Mouse (Mus musculus) small intestine, adult 2 months (tissue): ENCODE results near the gene Ier5l. TPM values are rescaled to one million over a fixed set of nuclear protein-coding genes. Genes with fewer than 3 reads are reported as not detected.

Source experiments
- H3K27ac ChIP-seq: fragments of 200-500 bp; 2 replicates; pipeline ENCODE4 v1.5.1; 2012; ENCODE audit warnings: low read depth, low read length, control low read depth, inconsistent platforms; ENCODE audit not compliant: insufficient read depth
- H3K27me3 ChIP-seq: fragments of 200-500 bp; 2 replicates; pipeline ENCODE4 v1.6.1; 2012; ENCODE audit warnings: mild to moderate bottlenecking, moderate library complexity, low read length, inconsistent platforms; ENCODE audit not compliant: control insufficient read depth, insufficient read depth
- H3K36me3 ChIP-seq: fragments of 200-500 bp; 2 replicates; pipeline ENCODE4 v1.6.1; 2012; ENCODE audit warnings: mild to moderate bottlenecking, low read length, control low read depth, inconsistent platforms; ENCODE audit not compliant: control insufficient read depth, insufficient read depth
- H3K4me1 ChIP-seq: fragments of 200-500 bp; 2 replicates; pipeline ENCODE4 v1.6.1; 2012; ENCODE audit warnings: low read length, inconsistent platforms, mixed read lengths; ENCODE audit not compliant: control insufficient read depth, insufficient read depth, insufficient read length
- H3K4me3 ChIP-seq: fragments of 200-500 bp; 2 replicates; pipeline ENCODE4 v1.5.1; 2012; ENCODE audit warnings: low read depth, mild to moderate bottlenecking, control low read depth, inconsistent platforms, low read length, moderate library complexity
- CTCF ChIP-seq: fragments of 200-500 bp; IDR thresholded peaks from 2 replicates; pipeline ENCODE4 v1.5.1; 2012; ENCODE audit warnings: low read depth, mild to moderate bottlenecking, control low read depth, inconsistent platforms, low read length, moderate library complexity, mixed read lengths; ENCODE audit not compliant: insufficient replicate concordance, insufficient read length; ENCODE audit errors: extremely low read depth
- POLR2A ChIP-seq: fragments of 200-500 bp; IDR thresholded peaks from 2 replicates; pipeline ENCODE4 v1.6.1; 2012; ENCODE audit warnings: low read depth, mild to moderate bottlenecking, control low read depth, inconsistent platforms, low read length, moderate library complexity
- WGBS: fragments of 180-500 bp; shearing (Covaris S2); methylation state at CpG from one replicate; pipeline ENCODE4 v1.1.7; 2018; 5-methylcytosine and 5-hydroxymethylcytosine counted together
- polyA plus RNA-seq: library from polyadenylated mRNA; depleted of rRNA; stranded (reverse); fragments of >200 nt; gene quantifications from 2 replicates; pipeline ENCODE4 v1.2.3, GENCODE M21; 2012

Gene Ier5l
- polyA plus RNA-seq, 1 experiment = 13.4 TPM

GRCm38 (mm10) chr2:30441518-30442497 is 32.2 kb downstream of the Ier5l start:
- TF ChIP-seq POLR2A = no peak
- no peak for TF ChIP-seq CTCF
- H3K4me1 ChIP-seq = peaks cover 18% of the 10 kb centered on the region
- H3K36me3 ChIP-seq = peaks cover 50% of the 10 kb centered on the region
- no peaks in the 10 kb centered on the region for H3K27me3 ChIP-seq
- WGBS = 46% methylated on average over 15 of the region's 15 CpGs
- H3K4me3 ChIP-seq = peak overlapping the region; percentile 54
- H3K27ac ChIP-seq = peak overlapping the region; percentile 95

DNA sequence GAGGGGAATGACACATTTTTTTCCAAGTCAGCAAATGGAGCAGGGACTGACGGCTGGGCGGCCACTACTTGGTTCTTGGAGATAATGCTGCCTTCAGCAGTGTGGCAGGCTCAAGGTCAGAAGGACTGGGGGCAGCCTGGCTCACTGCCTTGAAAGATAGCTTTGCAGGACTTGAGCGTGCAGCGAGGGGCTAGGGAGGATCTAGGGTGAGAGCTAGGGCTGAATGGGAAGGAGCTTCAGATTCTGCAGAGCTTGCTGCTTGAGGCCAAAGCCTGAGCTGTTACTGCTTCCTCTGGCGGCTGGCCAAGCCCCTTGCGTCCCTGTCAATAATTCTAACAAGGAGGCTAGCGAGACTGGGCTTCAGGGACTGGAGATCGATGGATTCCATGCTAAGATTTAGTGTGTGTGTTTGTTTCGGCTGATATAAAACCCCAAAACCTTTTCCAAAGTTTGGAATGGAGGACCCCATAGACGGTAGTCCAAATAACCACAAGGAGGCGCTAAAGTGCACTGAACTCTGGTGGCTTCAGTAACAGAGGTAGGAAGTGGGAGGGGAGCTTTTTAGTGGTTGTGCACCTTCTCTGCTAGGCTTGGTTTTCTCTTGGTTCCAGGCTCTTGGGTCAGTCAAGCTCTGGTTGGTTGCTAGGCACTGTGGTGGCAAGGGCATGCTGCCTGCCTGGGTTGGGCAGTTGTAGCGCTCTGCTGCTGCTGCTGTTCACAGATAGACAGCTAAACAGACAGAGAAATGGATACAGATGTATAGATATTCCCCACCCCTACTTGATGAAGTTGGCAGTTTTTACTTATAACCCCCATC is 33.1 kb downstream of the Ier5l start:
- H3K27me3 ChIP-seq = no peaks in the 10 kb centered on the region
- H3K27ac ChIP-seq = peak overlapping the region; percentile 95
- peak; percentile 43; the same call in 1 of the 2 replicates for TF ChIP-seq CTCF
- TF ChIP-seq POLR2A = no peak
- H3K4me1 ChIP-seq = peaks cover 21% of the 10 kb centered on the region
- H3K36me3 ChIP-seq = peaks cover 45% of the 10 kb centered on the region
- WGBS = 33% methylated on average over 12 of the region's 12 CpGs
- no peak overlapping the region for H3K4me3 ChIP-seq

DNA sequence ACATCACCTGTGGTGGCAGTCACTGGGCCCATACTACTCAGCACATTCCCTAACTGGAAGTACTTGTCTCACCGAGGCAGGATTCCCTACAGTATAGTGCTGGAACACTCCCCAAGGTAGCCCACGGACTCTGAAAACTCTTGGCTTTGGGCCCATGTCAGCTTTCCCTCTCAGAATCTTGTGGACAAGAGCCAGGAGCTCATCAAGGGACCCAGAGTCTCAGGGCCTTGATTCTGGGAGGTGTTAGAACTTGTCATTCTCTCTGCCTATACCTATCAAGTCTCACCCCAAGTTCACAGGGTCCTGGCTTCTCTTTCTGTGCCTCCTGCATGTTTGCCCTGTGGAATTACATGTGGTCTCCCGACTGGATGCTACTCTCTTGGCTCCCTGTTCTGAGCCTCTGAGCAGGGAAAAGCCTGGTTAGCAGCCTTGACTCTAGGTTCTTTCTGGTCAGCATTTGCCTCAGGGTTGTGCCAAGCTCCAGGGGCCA is 33.8 kb downstream of the Ier5l start:
- 44% methylated on average over 3 of the region's 3 CpGs for WGBS
- Histone ChIP-seq H3K27ac (peak overlapping the region; percentile 95), H3K36me3 (peaks cover 44% of the 10 kb centered on the region), H3K4me3 (no peak overlapping the region), H3K4me1 (peaks cover 20% of the 10 kb centered on the region), H3K27me3 (no peaks in the 10 kb centered on the region)
- TF ChIP-seq CTCF (no peak), POLR2A (no peak)

- H3K4me1 ChIP-seq = peaks cover 20% of the 10 kb centered on the region
- H3K27ac ChIP-seq = no peak overlapping the region
- no peak for TF ChIP-seq CTCF
- no peak for TF ChIP-seq POLR2A
- no peak overlapping the region for H3K4me3 ChIP-seq
- H3K36me3 ChIP-seq = peaks cover 42% of the 10 kb centered on the region
- no peaks in the 10 kb centered on the region for H3K27me3 ChIP-seq
- WGBS = 96% methylated on average over 6 of the region's 6 CpGs
These were observed 34.4 kb downstream of the Ier5l start for GRCm38 (mm10) chr2:30439631-30440030.

- H3K36me3 ChIP-seq = peaks cover 41% of the 10 kb centered on the region
- peaks cover 20% of the 10 kb centered on the region for H3K4me1 ChIP-seq
- H3K4me3 ChIP-seq = no peak overlapping the region
- WGBS = 92% methylated on average over 4 of the region's 4 CpGs
- TF ChIP-seq POLR2A (no peak), CTCF (no peak)
- no peaks in the 10 kb centered on the region for H3K27me3 ChIP-seq
- no peak overlapping the region for H3K27ac ChIP-seq
These were observed 36.2 kb downstream of the Ier5l start for GRCm38 (mm10) chr2:30437791-30438190.

- TF ChIP-seq POLR2A = no peak
- TF ChIP-seq CTCF = no peak
- Histone ChIP-seq H3K27me3 (no peaks in the 10 kb centered on the region), H3K4me3 (no peak overlapping the region), H3K4me1 (peaks cover 12% of the 10 kb centered on the region), H3K36me3 (peaks cover 49% of the 10 kb centered on the region), H3K27ac (no peak overlapping the region)
- WGBS = 89% methylated on average over 4 of the region's 4 CpGs
These were observed 37.2 kb downstream of the Ier5l start for GRCm38 (mm10) chr2:30436809-30437208.
